Mouse (Mus musculus) intestine, postnatal 0 days (tissue): ENCODE data around the gene Csde1. TPM values are rescaled to one million over a fixed set of nuclear protein-coding genes. Genes with fewer than 3 reads are reported as not detected.

Experiments used
- ATAC-seq: fragments of 200-750 bp; cut with Nextera tagmentation; 2 replicates; pipeline ENCODE4 v1.8.0; 2017; ENCODE audit warnings: mild to moderate bottlenecking, moderate TSS enrichment, moderate library complexity
- H3K27ac ChIP-seq: fragments of 300-500 bp; sonication (generic); 2 replicates; pipeline ENCODE4 v1.5.1; 2014; ENCODE audit warnings: mild to moderate bottlenecking, low read depth, low read length, moderate library complexity
- H3K27me3 ChIP-seq: fragments of 300-500 bp; sonication (generic); replicated peaks from 2 replicates; pipeline ENCODE4 v1.6.1; 2014; ENCODE audit warnings: low read length, mixed read lengths; ENCODE audit not compliant: control insufficient read depth, insufficient read depth
- H3K36me3 ChIP-seq: fragments of 300-500 bp; sonication (generic); 2 replicates; pipeline ENCODE4 v1.6.1; 2014; ENCODE audit warnings: mild to moderate bottlenecking, moderate library complexity; ENCODE audit not compliant: control insufficient read depth, insufficient read depth
- H3K4me1 ChIP-seq: fragments of 300-500 bp; sonication (generic); replicated peaks from 2 replicates; pipeline ENCODE4 v1.6.1; 2014; ENCODE audit warnings: antibody characterized with exemption, low read length, mixed read lengths; ENCODE audit not compliant: control insufficient read depth, insufficient read depth
- H3K4me2 ChIP-seq: fragments of 300-500 bp; sonication (generic); replicated peaks from 2 replicates; pipeline ENCODE4 v1.6.1; 2014; ENCODE audit warnings: low read depth, mild to moderate bottlenecking, moderate library complexity
- H3K4me3 ChIP-seq: fragments of 300-500 bp; sonication (generic); 2 replicates; pipeline ENCODE4 v1.5.1; 2014; ENCODE audit warnings: low read depth, low read length
- H3K9ac ChIP-seq: fragments of 300-500 bp; sonication (generic); 2 replicates; pipeline ENCODE4 v1.6.1; 2014; ENCODE audit warnings: mild to moderate bottlenecking, low read depth, low read length
- H3K9me3 ChIP-seq: fragments of 300-500 bp; sonication (generic); 2 replicates; pipeline ENCODE4 v1.6.1; 2016; ENCODE audit warnings: mixed run types; ENCODE audit not compliant: control insufficient read depth
- CTCF ChIP-seq: sonication (generic); IDR thresholded peaks from 2 replicates; pipeline ENCODE4 v1.5.1; 2016; ENCODE audit warnings: low read depth, mild to moderate bottlenecking, control low read depth, antibody characterized with exemption, moderate library complexity
- WGBS: fragments of 180-500 bp; shearing (Covaris S2); extraction: QIAGEN DNeasy Blood & Tissue Kit; methylation state at CpG from one replicate; pipeline ENCODE4 v1.1.7; 2014; 5-methylcytosine and 5-hydroxymethylcytosine counted together
- polyA plus RNA-seq: library from polyadenylated mRNA; unstranded; fragments of >200 nt; fragmentation: Nextera tagmentation; extraction: Ambion mirVana; gene quantifications from 2 replicates; pipeline ENCODE4 v1.2.1, GENCODE M21; 2015

Csde1 gene
- 113 and 126 TPM in 2 replicates for polyA plus RNA-seq

DNA sequence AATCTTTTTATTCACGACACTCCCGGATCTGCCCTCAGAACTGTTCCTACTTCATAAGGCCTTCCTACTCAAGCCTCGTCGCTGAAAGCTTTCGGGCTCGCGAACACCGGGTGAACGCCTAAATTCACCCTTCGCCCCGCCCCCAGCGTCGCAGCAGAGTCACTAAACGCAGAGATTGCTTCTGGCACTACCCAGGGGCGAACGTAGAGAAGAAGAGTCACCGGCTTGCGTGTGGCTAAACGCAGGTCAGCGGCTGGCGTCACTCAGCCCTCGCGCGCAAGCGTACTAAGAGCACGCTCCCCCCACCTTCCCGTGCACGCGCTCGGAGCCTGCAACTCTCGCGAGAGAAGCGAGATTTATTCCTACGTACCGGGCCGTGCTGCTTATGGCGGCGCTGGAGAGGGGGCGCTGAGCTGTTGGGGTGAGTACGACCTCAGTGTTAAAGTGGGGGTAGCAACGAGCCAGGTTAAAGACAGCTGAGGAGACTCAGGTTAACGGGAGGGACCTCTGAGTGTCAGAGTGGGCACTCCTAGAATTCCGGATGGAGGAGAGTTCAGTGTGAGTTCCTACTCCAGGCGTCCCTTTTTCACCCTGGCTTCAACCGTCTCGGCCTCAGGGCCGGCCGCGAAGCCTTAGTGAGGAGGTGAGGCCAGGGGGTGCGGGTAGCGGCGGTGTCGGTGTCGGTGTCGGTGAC lies at the start of gene Csde1:
Csde1 (plus strand) TSS at position 178 of the 694 bp plus-strand sequence.
- Histone ChIP-seq H3K4me2 (peak within 1 kb of the TSS; percentile 84), H3K9ac (peak within 1 kb of the TSS; percentile 89), H3K36me3 (no peaks in the 10 kb centered on the region), H3K9me3 (no peaks in the 10 kb centered on the region), H3K27me3 (no peaks in the 10 kb centered on the region), H3K4me1 (no peaks in the 10 kb centered on the region), H3K27ac (peak within 1 kb of the TSS; percentile 93), H3K4me3 (peak within 1 kb of the TSS; percentile 75)
- peak; percentile 97 for ATAC-seq
- TF ChIP-seq CTCF, result peak; percentile 45
- WGBS, result under 1% methylated on average over 55 of the region's 55 CpGs

- no peak for TF ChIP-seq CTCF
- H3K36me3 ChIP-seq, result no peaks in the 10 kb centered on the region
- no peaks in the 10 kb centered on the region for H3K4me1 ChIP-seq
- no peak overlapping the region for H3K4me2 ChIP-seq
- no peak overlapping the region for H3K9ac ChIP-seq
- ATAC-seq, result no peak
- H3K27ac ChIP-seq, result no peak overlapping the region
- no peaks in the 10 kb centered on the region for H3K27me3 ChIP-seq
- H3K4me3 ChIP-seq, result no peak overlapping the region
- WGBS, result 66% methylated on average over 3 of the region's 3 CpGs
- H3K9me3 ChIP-seq, result no peaks in the 10 kb centered on the region
Measured at GRCm38 (mm10) chr3:102970508-102970907, 49.7 kb upstream of the Csde1 start.

GRCm38 (mm10) chr3:102976906-102977305 lies 43.3 kb upstream of the Csde1 start:
- Histone ChIP-seq H3K27me3 (no peaks in the 10 kb centered on the region), H3K4me1 (no peaks in the 10 kb centered on the region), H3K9me3 (no peaks in the 10 kb centered on the region), H3K36me3 (no peaks in the 10 kb centered on the region), H3K4me3 (no peak overlapping the region), H3K27ac (no peak overlapping the region), H3K9ac (no peak overlapping the region), H3K4me2 (no peak overlapping the region)
- no peak for TF ChIP-seq CTCF
- 43% methylated on average over 4 of the region's 4 CpGs for WGBS
- 0 out of 2 replicates have a peak, but pooled peaks have one; percentile 10 for ATAC-seq

GRCm38 (mm10) chr3:102979550-102980348 lies 40.5 kb upstream of the Csde1 start:
- WGBS, result 41% methylated on average over 10 of the region's 10 CpGs
- TF ChIP-seq CTCF, result no peak
- Histone ChIP-seq H3K27ac (no peak overlapping the region), H3K4me3 (no peak overlapping the region), H3K9ac (no peak overlapping the region), H3K4me1 (no peaks in the 10 kb centered on the region), H3K9me3 (no peaks in the 10 kb centered on the region), H3K4me2 (no peak overlapping the region), H3K36me3 (no peaks in the 10 kb centered on the region), H3K27me3 (no peaks in the 10 kb centered on the region)
- ATAC-seq, result no peak

GRCm38 (mm10) chr3:102980349-102980736 lies 39.9 kb upstream of the Csde1 start:
- no peaks in the 10 kb centered on the region for H3K9me3 ChIP-seq
- 57% methylated on average over 3 of the region's 3 CpGs for WGBS
- H3K27me3 ChIP-seq, result no peaks in the 10 kb centered on the region
- ATAC-seq, result no peak
- H3K4me1 ChIP-seq, result no peaks in the 10 kb centered on the region
- H3K36me3 ChIP-seq, result no peaks in the 10 kb centered on the region
- H3K9ac ChIP-seq, result no peak overlapping the region
- TF ChIP-seq CTCF, result no peak
- H3K4me3 ChIP-seq, result no peak overlapping the region
- H3K27ac ChIP-seq, result no peak overlapping the region
- H3K4me2 ChIP-seq, result no peak overlapping the region

DNA sequence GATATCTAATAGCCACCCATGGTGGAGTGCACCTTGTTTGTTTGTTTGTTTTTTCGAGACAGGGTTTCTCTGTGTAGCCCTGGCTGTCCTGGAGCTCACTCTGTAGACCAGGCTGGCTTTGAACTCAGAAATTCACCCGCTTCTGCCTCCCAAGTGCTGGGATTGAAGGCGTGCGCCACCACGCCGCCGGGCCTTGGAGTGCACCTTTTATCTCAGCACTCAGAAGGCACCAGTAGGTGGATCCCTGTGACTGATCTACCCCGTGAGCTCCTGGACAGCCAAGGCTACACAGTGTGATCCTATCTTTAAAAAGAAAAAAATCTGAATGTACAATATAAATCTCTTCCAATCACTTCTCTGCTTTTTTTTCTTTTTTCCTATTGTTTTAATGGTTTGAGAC lies 29.2 kb upstream of the Csde1 start:
- Histone ChIP-seq H3K4me3 (no peak overlapping the region), H3K4me1 (no peaks in the 10 kb centered on the region; the same call in 1 of the 2 replicates), H3K36me3 (no peaks in the 10 kb centered on the region), H3K27me3 (no peaks in the 10 kb centered on the region), H3K4me2 (no peak overlapping the region), H3K9ac (no peak overlapping the region), H3K9me3 (no peaks in the 10 kb centered on the region), H3K27ac (no peak overlapping the region)
- no peak for ATAC-seq
- TF ChIP-seq CTCF, result no peak
- WGBS, result 69% methylated on average over 8 of the region's 8 CpGs
